Mouse (Mus musculus): ENCODE data around the gene Svip. TPM values are rescaled to one million over a fixed set of nuclear protein-coding genes. Genes with fewer than 3 reads are reported as not detected.

Gene Svip
- polyA plus RNA-seq, 1 experiment from 2014 or later: 6.5 TPM

- Histone ChIP-seq H3K27me3 (no peaks in the 10 kb centered on the region), H3K27ac (no peak overlapping the region), H3K4me3 (no peak overlapping the region), H3K9me3 (no peaks in the 10 kb centered on the region), H3K4me1 (peaks cover 19% of the 10 kb centered on the region), H3K36me3 (0 out of 2 replicates have a peak, but pooled peaks cover 5% of the 10 kb centered on the region), H3K4me2 (no peak overlapping the region), H3K9ac (no peak overlapping the region)
- ATAC-seq (ENCODE audit: insufficient number of reproducible peaks, low FRiP score, low TSS enrichment, low read depth): no peak
Measured at GRCm38 (mm10) chr7:51957766-51958165, 48.1 kb downstream of the Svip start.

GRCm38 (mm10) chr7:51955424-51956041 lies 50.3 kb downstream of the Svip start:
- no peak overlapping the region for H3K27ac ChIP-seq
- 21% methylated on average over 9 of the region's 9 CpGs for WGBS

More at GRCm38 (mm10) chr7:51955424-51956041, 50.3 kb downstream of the Svip start:
- H3K9me3 ChIP-seq: no peaks in the 10 kb centered on the region
- H3K4me2 ChIP-seq: no peak overlapping the region
- H3K27me3 ChIP-seq: no peaks in the 10 kb centered on the region
- peak; percentile 52; the same call in 1 of the 2 replicates for ATAC-seq (ENCODE audit: insufficient number of reproducible peaks, low FRiP score, low TSS enrichment, low read depth)
- H3K9ac ChIP-seq: no peak overlapping the region
- no peak overlapping the region for H3K4me3 ChIP-seq
- H3K4me1 ChIP-seq: peaks cover 20% of the 10 kb centered on the region
- H3K36me3 ChIP-seq: 0 out of 2 replicates have a peak, but pooled peaks cover 8% of the 10 kb centered on the region

Other genes starting within 250 kb of the Svip start
- 156 and 208 TPM in 2 replicates for gene Gas2, start 144.0 kb downstream of the Svip start, polyA plus RNA-seq (2015; fragmentation: Nextera tagmentation; extraction: Ambion mirVana)
- 10.0 and 15.3 TPM in 2 replicates for gene Fancf, start 143.8 kb downstream of the Svip start, polyA plus RNA-seq (2015; fragmentation: Nextera tagmentation; extraction: Ambion mirVana)
- not detected in 2 replicates for gene 1700015G11Rik, start 9.7 kb upstream of the Svip start, polyA plus RNA-seq (2015; fragmentation: Nextera tagmentation; extraction: Ambion mirVana)